Mouse (Mus musculus): Measurements from ENCODE around the gene Dclre1c. TPM values are rescaled to one million over a fixed set of nuclear protein-coding genes. Genes with fewer than 3 reads are reported as not detected.

Gene Dclre1c
- polyA plus RNA-seq, 1 experiment from 2014 or later: 7.3 TPM

DNA sequence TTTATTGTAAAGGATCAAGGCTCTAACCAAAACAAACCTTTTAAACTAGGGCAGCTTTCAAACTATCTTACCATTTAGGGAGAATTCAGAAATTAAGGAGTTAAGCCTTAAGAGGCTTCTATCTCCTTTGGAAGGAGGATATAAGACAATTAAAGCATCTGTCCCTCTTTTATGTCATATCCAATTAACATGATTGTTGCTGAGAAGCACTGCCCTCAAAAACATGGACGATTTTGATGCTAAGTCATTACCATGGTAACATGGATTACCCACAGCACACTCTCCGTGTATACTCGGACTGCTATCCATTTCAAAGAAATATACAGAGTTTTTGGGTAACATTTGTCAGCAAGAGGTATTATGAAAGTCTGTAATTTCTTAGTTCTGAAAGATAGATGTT lies 65.9 kb downstream of the Dclre1c start:
- 86% methylated on average over 3 of the region's 3 CpGs for WGBS

GRCm38 (mm10) chr2:3493833-3494409 lies 70.0 kb downstream of the Dclre1c start:
- Histone ChIP-seq H3K4me3 (no peak overlapping the region), H3K36me3 (peaks cover 78% of the 10 kb centered on the region), H3K4me2 (no peak overlapping the region), H3K27ac (replicated peaks) (no peak overlapping the region), H3K9ac (no peak overlapping the region), H3K4me1 (replicated peaks) (no peaks in the 10 kb centered on the region), H3K9me3 (no peaks in the 10 kb centered on the region), H3K27me3 (no peaks in the 10 kb centered on the region)
- WGBS: 89% methylated on average over 3 of the region's 3 CpGs
- no peak for ATAC-seq (ENCODE audit: low read depth)

More for the DNA sequence above, 65.9 kb downstream of the Dclre1c start:
- no peak for ATAC-seq (ENCODE audit: low read depth)
- Histone ChIP-seq H3K27me3 (no peaks in the 10 kb centered on the region), H3K4me1 (replicated peaks) (no peaks in the 10 kb centered on the region), H3K27ac (replicated peaks) (no peak overlapping the region), H3K36me3 (peaks cover 48% of the 10 kb centered on the region), H3K4me3 (no peak overlapping the region), H3K9ac (no peak overlapping the region), H3K4me2 (no peak overlapping the region), H3K9me3 (no peaks in the 10 kb centered on the region)

DNA sequence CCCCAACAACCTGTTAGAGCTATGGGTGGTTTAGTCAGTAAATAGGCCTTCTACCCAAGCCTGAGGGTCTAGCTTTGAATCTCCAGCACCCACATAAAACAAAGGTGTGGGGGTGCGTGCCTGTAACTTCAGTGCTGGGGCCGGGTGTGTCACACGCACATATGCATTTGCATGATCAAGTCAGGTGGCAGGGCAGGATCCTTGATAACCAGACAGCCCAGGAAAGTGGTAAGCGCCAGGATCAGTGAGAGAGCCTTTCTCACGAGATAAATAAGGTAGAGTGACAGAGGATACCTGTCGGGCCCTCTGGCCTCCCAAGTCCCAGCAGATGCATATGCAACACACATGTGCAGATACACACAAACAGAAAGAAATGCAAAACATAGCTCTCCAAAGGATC lies 75.6 kb downstream of the Dclre1c start:
- no peak for ATAC-seq (ENCODE audit: low read depth)
- Histone ChIP-seq H3K27ac (replicated peaks) (no peak overlapping the region), H3K36me3 (peaks cover 69% of the 10 kb centered on the region), H3K9me3 (no peaks in the 10 kb centered on the region), H3K4me1 (replicated peaks) (no peaks in the 10 kb centered on the region), H3K27me3 (no peaks in the 10 kb centered on the region), H3K4me3 (no peak overlapping the region), H3K4me2 (no peak overlapping the region), H3K9ac (no peak overlapping the region)
- 94% methylated on average over 6 of the region's 6 CpGs for WGBS

GRCm38 (mm10) chr2:3500886-3501285 lies 77.0 kb downstream of the Dclre1c start:
- no peak for ATAC-seq (ENCODE audit: low read depth)
- no peak overlapping the region for H3K27ac ChIP-seq (replicated peaks)
- no peaks in the 10 kb centered on the region for H3K27me3 ChIP-seq
- H3K4me1 ChIP-seq (replicated peaks): no peaks in the 10 kb centered on the region
- peaks cover 71% of the 10 kb centered on the region for H3K36me3 ChIP-seq
- H3K4me3 ChIP-seq: no peak overlapping the region
- H3K4me2 ChIP-seq: no peak overlapping the region
- H3K9ac ChIP-seq: no peak overlapping the region
- WGBS: 95% methylated on average over 5 of the region's 5 CpGs
- H3K9me3 ChIP-seq: no peaks in the 10 kb centered on the region

- ATAC-seq (ENCODE audit: low read depth): no peak
- Histone ChIP-seq H3K27ac (replicated peaks) (peak overlapping the region; percentile 88), H3K27me3 (no peaks in the 10 kb centered on the region), H3K4me3 (peak overlapping the region; percentile 75), H3K9me3 (no peaks in the 10 kb centered on the region), H3K36me3 (peaks cover 34% of the 10 kb centered on the region), H3K4me1 (replicated peaks) (peaks cover 21% of the 10 kb centered on the region), H3K9ac (peak overlapping the region; percentile 95), H3K4me2 (peak overlapping the region; percentile 97)
- WGBS: under 1% methylated on average over 15 of the region's 15 CpGs
Measured at GRCm38 (mm10) chr2:3512076-3512475, 88.1 kb downstream of the Dclre1c start.

- Histone ChIP-seq H3K27ac (replicated peaks) (peak within 1 kb of the TSS; percentile 88), H3K4me3 (peak within 1 kb of the TSS; percentile 75), H3K36me3 (peaks cover 29% of the 10 kb centered on the region), H3K9ac (peak within 1 kb of the TSS; percentile 95), H3K27me3 (no peaks in the 10 kb centered on the region), H3K4me1 (replicated peaks) (peaks cover 21% of the 10 kb centered on the region), H3K9me3 (no peaks in the 10 kb centered on the region), H3K4me2 (peak within 1 kb of the TSS; percentile 97)
- WGBS: under 1% methylated on average over 60 of the region's 60 CpGs
- peak; percentile 100 for ATAC-seq (ENCODE audit: low read depth)
Measured at GRCm38 (mm10) chr2:3512552-3513454, 88.9 kb downstream of the Dclre1c start, which contains the start of the genes Gm45902, Hspa14 and Cdnf. TSS of gene Gm45902 (minus strand) at chr2:3512790. TSS of gene Hspa14 (minus strand) at chr2:3512814. TSS of gene Cdnf (plus strand) at chr2:3513030.

Other genes starting within 250 kb of the Dclre1c start
- 79.6 and 80.8 TPM in 2 replicates for gene Nmt2, start 139.9 kb upstream of the Dclre1c start, polyA plus RNA-seq (2015; fragmentation: Nextera tagmentation; extraction: Ambion mirVana)
- 11.3 and 12.2 TPM in 2 replicates for gene Rpp38, start 91.5 kb upstream of the Dclre1c start, polyA plus RNA-seq (2015; fragmentation: Nextera tagmentation; extraction: Ambion mirVana)
- gene Acbd7, start 88.0 kb upstream of the Dclre1c start, polyA plus RNA-seq (2015; fragmentation: Nextera tagmentation; extraction: Ambion mirVana): 1.3 and 2.3 TPM in 2 replicates
- not detected in 2 replicates for gene Olah, start 26.9 kb upstream of the Dclre1c start, polyA plus RNA-seq (2015; fragmentation: Nextera tagmentation; extraction: Ambion mirVana)
- 1.1 and 2.2 TPM in 2 replicates for gene Meig1, start 1.5 kb upstream of the Dclre1c start, polyA plus RNA-seq (2015; fragmentation: Nextera tagmentation; extraction: Ambion mirVana)
- 10.4 and 12.8 TPM in 2 replicates for gene Suv39h2, start 50.9 kb downstream of the Dclre1c start, polyA plus RNA-seq (2015; fragmentation: Nextera tagmentation; extraction: Ambion mirVana)
- 8.1 and 8.2 TPM in 2 replicates for gene Gm45902, start 88.7 kb downstream of the Dclre1c start, polyA plus RNA-seq (2015; fragmentation: Nextera tagmentation; extraction: Ambion mirVana)
- gene Hspa14, start 88.7 kb downstream of the Dclre1c start, polyA plus RNA-seq (2015; fragmentation: Nextera tagmentation; extraction: Ambion mirVana): 63.1 and 70.7 TPM in 2 replicates
- gene Cdnf, start 88.9 kb downstream of the Dclre1c start, polyA plus RNA-seq (2015; fragmentation: Nextera tagmentation; extraction: Ambion mirVana): 0.10 and 0.69 TPM in 2 replicates
- gene Fam107b, start 146.4 kb downstream of the Dclre1c start, polyA plus RNA-seq (2015; fragmentation: Nextera tagmentation; extraction: Ambion mirVana): 38.3 and 42.7 TPM in 2 replicates